Mouse (Mus musculus): ENCODE measurements around the gene Lrrc43. TPM values are rescaled to one million over a fixed set of nuclear protein-coding genes. Genes with fewer than 3 reads are reported as not detected.
"Not testable (repeated sequence)": the region's sequence is repeated elsewhere in the genome, so short reads cannot be mapped to it uniquely, and the experiment has no call there.

Gene Lrrc43
- polyA plus RNA-seq, 1 experiment from 2014 or later: not detected

- H3K9me3 ChIP-seq (replicated peaks): no peaks in the 10 kb centered on the region
- H3K27ac ChIP-seq (replicated peaks): no peak overlapping the region
- WGBS: 86% methylated on average over 11 of the region's 11 CpGs
- H3K4me1 ChIP-seq: peaks cover 13% of the 10 kb centered on the region
- peaks cover 12% of the 10 kb centered on the region for H3K27me3 ChIP-seq (ENCODE audit: low read depth, poor library complexity, severe bottlenecking)
- DNase-seq (ENCODE audit: low spot score): no peak
- no peak overlapping the region for H3K4me3 ChIP-seq
- no peaks in the 10 kb centered on the region for H3K36me3 ChIP-seq
Observed at GRCm38 (mm10) chr5:123487659-123488395, 1.3 kb upstream of the Lrrc43 start.

GRCm38 (mm10) chr5:123489935-123490334 is 830 bp downstream of the Lrrc43 start:
- 67% methylated on average over 9 of the region's 9 CpGs for WGBS
- no peak for DNase-seq (ENCODE audit: low spot score)
- H3K36me3 ChIP-seq: no peaks in the 10 kb centered on the region
- no peak overlapping the region for H3K27ac ChIP-seq (replicated peaks)
- no peaks in the 10 kb centered on the region for H3K9me3 ChIP-seq (replicated peaks)
- peaks cover 12% of the 10 kb centered on the region for H3K27me3 ChIP-seq (ENCODE audit: low read depth, poor library complexity, severe bottlenecking)
- peaks cover 13% of the 10 kb centered on the region for H3K4me1 ChIP-seq
- H3K4me3 ChIP-seq: 0 out of 2 replicates have a peak overlapping the region, but pooled peaks have one; percentile 51

GRCm38 (mm10) chr5:123499717-123500116 is 10.6 kb downstream of the Lrrc43 start:
- no peaks in the 10 kb centered on the region for H3K36me3 ChIP-seq
- WGBS: 51% methylated on average over 4 of the region's 4 CpGs
- peaks cover 16% of the 10 kb centered on the region for H3K27me3 ChIP-seq (ENCODE audit: low read depth, poor library complexity, severe bottlenecking)
- H3K4me1 ChIP-seq: peaks cover 27% of the 10 kb centered on the region
- no peak for DNase-seq (ENCODE audit: low spot score)
- H3K9me3 ChIP-seq (replicated peaks): no peaks in the 10 kb centered on the region
- H3K4me3 ChIP-seq: no peak overlapping the region
- H3K27ac ChIP-seq (replicated peaks): no peak overlapping the region

GRCm38 (mm10) chr5:123501973-123502372 is 12.9 kb downstream of the Lrrc43 start:
- no peak overlapping the region for H3K4me3 ChIP-seq
- no peaks in the 10 kb centered on the region for H3K36me3 ChIP-seq
- no peak overlapping the region for H3K27ac ChIP-seq (replicated peaks)
- peaks cover 22% of the 10 kb centered on the region for H3K4me1 ChIP-seq
- DNase-seq (ENCODE audit: low spot score): no peak
- peaks cover 21% of the 10 kb centered on the region for H3K27me3 ChIP-seq (ENCODE audit: low read depth, poor library complexity, severe bottlenecking)
- 88% methylated on average over 4 of the region's 4 CpGs for WGBS
- H3K9me3 ChIP-seq (replicated peaks): no peaks in the 10 kb centered on the region

- 1% methylated on average over 59 of the region's 59 CpGs for WGBS
- H3K4me1 ChIP-seq: peaks cover 29% of the 10 kb centered on the region
- peaks cover 29% of the 10 kb centered on the region for H3K36me3 ChIP-seq
- peak overlapping the region; percentile 84 for H3K27ac ChIP-seq (replicated peaks)
- peak; percentile 92 for DNase-seq (ENCODE audit: low spot score)
- H3K27me3 ChIP-seq (ENCODE audit: low read depth, poor library complexity, severe bottlenecking): peaks cover 39% of the 10 kb centered on the region
- no peaks in the 10 kb centered on the region for H3K9me3 ChIP-seq (replicated peaks)
- peak overlapping the region; percentile 68 for H3K4me3 ChIP-seq
Observed at GRCm38 (mm10) chr5:123507936-123508723, 19.0 kb downstream of the Lrrc43 start.

- peak overlapping the region; percentile 84 for H3K27ac ChIP-seq (replicated peaks)
- WGBS: 10% methylated on average over 12 of the region's 12 CpGs
Observed at GRCm38 (mm10) chr5:123508921-123509320, 19.8 kb downstream of the Lrrc43 start.

GRCm38 (mm10) chr5:123510160-123510559 is 21.1 kb downstream of the Lrrc43 start, which contains the start of gene B3gnt4:
TSS of gene B3gnt4 (plus strand) at chr5:123510460.
- peaks cover 39% of the 10 kb centered on the region for H3K27me3 ChIP-seq (ENCODE audit: low read depth, poor library complexity, severe bottlenecking)
- peaks cover 47% of the 10 kb centered on the region for H3K36me3 ChIP-seq
- H3K27ac ChIP-seq (replicated peaks): no peak within 1 kb of the TSS
- H3K9me3 ChIP-seq (replicated peaks): no peaks in the 10 kb centered on the region
- DNase-seq (ENCODE audit: low spot score): no peak
- no peak within 1 kb of the TSS; the same call in 1 of the 2 replicates for H3K4me3 ChIP-seq
- WGBS: 90% methylated on average over 5 of the region's 5 CpGs
- peaks cover 22% of the 10 kb centered on the region for H3K4me1 ChIP-seq

More at GRCm38 (mm10) chr5:123508921-123509320, 19.8 kb downstream of the Lrrc43 start:
- DNase-seq (ENCODE audit: low spot score): no peak
- H3K27me3 ChIP-seq (ENCODE audit: low read depth, poor library complexity, severe bottlenecking): peaks cover 39% of the 10 kb centered on the region
- peaks cover 23% of the 10 kb centered on the region for H3K4me1 ChIP-seq
- peak overlapping the region; percentile 68 for H3K4me3 ChIP-seq
- no peaks in the 10 kb centered on the region for H3K9me3 ChIP-seq (replicated peaks)
- peaks cover 34% of the 10 kb centered on the region for H3K36me3 ChIP-seq

GRCm38 (mm10) chr5:123511426-123511825 is 22.3 kb downstream of the Lrrc43 start:
- Histone ChIP-seq H3K4me1 (peaks cover 22% of the 10 kb centered on the region), H3K36me3 (peaks cover 60% of the 10 kb centered on the region), H3K27me3 (ENCODE audit: low read depth, poor library complexity, severe bottlenecking) (peaks cover 34% of the 10 kb centered on the region)
- H3K4me3 ChIP-seq; H3K9me3 ChIP-seq (replicated peaks); DNase-seq (ENCODE audit: low spot score); H3K27ac ChIP-seq (replicated peaks): not testable (repeated sequence)
- 90% methylated on average over 3 of the region's 3 CpGs for WGBS

- Histone ChIP-seq H3K4me1 (peaks cover 22% of the 10 kb centered on the region), H3K36me3 (peaks cover 66% of the 10 kb centered on the region), H3K4me3 (no peak overlapping the region), H3K9me3 (replicated peaks) (no peaks in the 10 kb centered on the region), H3K27me3 (ENCODE audit: low read depth, poor library complexity, severe bottlenecking) (peaks cover 28% of the 10 kb centered on the region), H3K27ac (replicated peaks) (no peak overlapping the region)
- no peak for DNase-seq (ENCODE audit: low spot score)
- 86% methylated on average over 3 of the region's 3 CpGs for WGBS
Observed at GRCm38 (mm10) chr5:123512102-123512501, 23.0 kb downstream of the Lrrc43 start.

GRCm38 (mm10) chr5:123514871-123515270 is 25.8 kb downstream of the Lrrc43 start:
- no peak for DNase-seq (ENCODE audit: low spot score)
- WGBS: 86% methylated on average over 5 of the region's 5 CpGs
- H3K36me3 ChIP-seq: peaks cover 94% of the 10 kb centered on the region
- H3K4me3 ChIP-seq: no peak overlapping the region
- H3K9me3 ChIP-seq (replicated peaks): no peaks in the 10 kb centered on the region
- peaks cover 9% of the 10 kb centered on the region; the same call in 1 of the 2 replicates for H3K27me3 ChIP-seq (ENCODE audit: low read depth, poor library complexity, severe bottlenecking)
- no peak overlapping the region for H3K27ac ChIP-seq (replicated peaks)
- H3K4me1 ChIP-seq: no peaks in the 10 kb centered on the region

- Histone ChIP-seq H3K27ac (replicated peaks) (no peak overlapping the region), H3K9me3 (replicated peaks) (no peaks in the 10 kb centered on the region), H3K36me3 (peaks cover 45% of the 10 kb centered on the region), H3K27me3 (ENCODE audit: low read depth, poor library complexity, severe bottlenecking) (no peaks in the 10 kb centered on the region), H3K4me3 (no peak overlapping the region), H3K4me1 (peaks cover 36% of the 10 kb centered on the region)
- WGBS: 89% methylated on average over 9 of the region's 9 CpGs
- DNase-seq (ENCODE audit: low spot score): no peak
Observed at GRCm38 (mm10) chr5:123520666-123521065, 31.6 kb downstream of the Lrrc43 start.

GRCm38 (mm10) chr5:123521621-123522020 is 32.5 kb downstream of the Lrrc43 start:
- H3K36me3 ChIP-seq: peaks cover 36% of the 10 kb centered on the region
- peaks cover 36% of the 10 kb centered on the region for H3K4me1 ChIP-seq
- WGBS: 88% methylated on average over 1 of the region's 1 CpGs
- H3K9me3 ChIP-seq (replicated peaks): no peaks in the 10 kb centered on the region
- H3K27me3 ChIP-seq (ENCODE audit: low read depth, poor library complexity, severe bottlenecking): no peaks in the 10 kb centered on the region
- H3K27ac ChIP-seq (replicated peaks): no peak overlapping the region
- H3K4me3 ChIP-seq: no peak overlapping the region
- DNase-seq (ENCODE audit: low spot score): no peak

GRCm38 (mm10) chr5:123522166-123522565 is 33.1 kb downstream of the Lrrc43 start:
- 86% methylated on average over 1 of the region's 1 CpGs for WGBS
- DNase-seq (ENCODE audit: low spot score): no peak
- peaks cover 36% of the 10 kb centered on the region for H3K4me1 ChIP-seq
- H3K27me3 ChIP-seq (ENCODE audit: low read depth, poor library complexity, severe bottlenecking): no peaks in the 10 kb centered on the region
- no peak overlapping the region for H3K4me3 ChIP-seq
- H3K27ac ChIP-seq (replicated peaks): no peak overlapping the region
- no peaks in the 10 kb centered on the region for H3K9me3 ChIP-seq (replicated peaks)
- H3K36me3 ChIP-seq: peaks cover 32% of the 10 kb centered on the region

All from midbrain, embryonic 10.5 days (tissue).